Mouse (Mus musculus): ENCODE measurements around the gene Pth1r. TPM values are rescaled to one million over a fixed set of nuclear protein-coding genes. Genes with fewer than 3 reads are reported as not detected.
"Not testable (repeated sequence)": the region's sequence is repeated elsewhere in the genome, so short reads cannot be mapped to it uniquely, and the experiment has no call there.

The Pth1r gene
- polyA plus RNA-seq, 1 experiment from 2014 or later: 110 TPM

GRCm38 (mm10) chr9:110689261-110689779 is 57.6 kb downstream of the Pth1r start:
- Histone ChIP-seq H3K27me3 (no peaks in the 10 kb centered on the region), H3K27ac (no peak overlapping the region), H3K4me3 (no peak overlapping the region), H3K36me3 (peaks cover 10% of the 10 kb centered on the region; the same call in 1 of the 2 replicates), H3K4me1 (peaks cover 15% of the 10 kb centered on the region), H3K9ac (no peak overlapping the region), H3K4me2 (no peak overlapping the region), H3K9me3 (no peaks in the 10 kb centered on the region)
- WGBS: 91% methylated on average over 8 of the region's 8 CpGs
- no peak for ATAC-seq (ENCODE audit: insufficient number of reproducible peaks, low FRiP score, low TSS enrichment, low read depth)

- Histone ChIP-seq H3K36me3 (peaks cover 2% of the 10 kb centered on the region; the same call in 1 of the 2 replicates), H3K27ac (no peak overlapping the region), H3K9ac (no peak overlapping the region), H3K9me3 (no peaks in the 10 kb centered on the region), H3K4me3 (no peak overlapping the region), H3K27me3 (no peaks in the 10 kb centered on the region), H3K4me2 (no peak overlapping the region), H3K4me1 (peaks cover 29% of the 10 kb centered on the region)
- ATAC-seq (ENCODE audit: insufficient number of reproducible peaks, low FRiP score, low TSS enrichment, low read depth): no peak
- 77% methylated on average over 2 of the region's 2 CpGs for WGBS
These were observed 59.1 kb downstream of the Pth1r start for GRCm38 (mm10) chr9:110687846-110688245.

GRCm38 (mm10) chr9:110687061-110687460 is 59.9 kb downstream of the Pth1r start:
- Histone ChIP-seq H3K4me3 (no peak overlapping the region), H3K27ac (no peak overlapping the region), H3K36me3 (no peaks in the 10 kb centered on the region), H3K9me3 (no peaks in the 10 kb centered on the region), H3K9ac (no peak overlapping the region), H3K4me1 (peaks cover 29% of the 10 kb centered on the region), H3K27me3 (no peaks in the 10 kb centered on the region), H3K4me2 (no peak overlapping the region)
- 60% methylated on average over 5 of the region's 5 CpGs for WGBS
- no peak for ATAC-seq (ENCODE audit: insufficient number of reproducible peaks, low FRiP score, low TSS enrichment, low read depth)

GRCm38 (mm10) chr9:110686472-110686871 is 60.5 kb downstream of the Pth1r start:
- no peaks in the 10 kb centered on the region for H3K36me3 ChIP-seq
- no peak overlapping the region for H3K4me2 ChIP-seq
- ATAC-seq (ENCODE audit: insufficient number of reproducible peaks, low FRiP score, low TSS enrichment, low read depth): no peak
- no peaks in the 10 kb centered on the region for H3K27me3 ChIP-seq
- H3K27ac ChIP-seq: no peak overlapping the region
- no peaks in the 10 kb centered on the region for H3K9me3 ChIP-seq
- H3K4me3 ChIP-seq: no peak overlapping the region
- WGBS: 45% methylated on average over 3 of the region's 3 CpGs
- H3K9ac ChIP-seq: no peak overlapping the region
- H3K4me1 ChIP-seq: peaks cover 31% of the 10 kb centered on the region

- peak overlapping the region; percentile 28 for H3K27ac ChIP-seq
- no peak overlapping the region for H3K4me3 ChIP-seq
- ATAC-seq (ENCODE audit: insufficient number of reproducible peaks, low FRiP score, low TSS enrichment, low read depth): no peak
- no peaks in the 10 kb centered on the region for H3K27me3 ChIP-seq
- H3K4me2 ChIP-seq: no peak overlapping the region
- H3K9me3 ChIP-seq: no peaks in the 10 kb centered on the region
- H3K9ac ChIP-seq: no peak overlapping the region
- WGBS: 87% methylated on average over 5 of the region's 5 CpGs
- H3K36me3 ChIP-seq: no peaks in the 10 kb centered on the region
- peaks cover 31% of the 10 kb centered on the region for H3K4me1 ChIP-seq
These were observed 61.4 kb downstream of the Pth1r start for GRCm38 (mm10) chr9:110685591-110685990.

- H3K27me3 ChIP-seq: no peaks in the 10 kb centered on the region
- no peak overlapping the region for H3K9ac ChIP-seq
- ATAC-seq (ENCODE audit: insufficient number of reproducible peaks, low FRiP score, low TSS enrichment, low read depth): no peak
- H3K4me2 ChIP-seq: no peak overlapping the region
- H3K36me3 ChIP-seq: no peaks in the 10 kb centered on the region; the same call in 1 of the 2 replicates
- peak overlapping the region; percentile 28 for H3K27ac ChIP-seq
- no peak overlapping the region for H3K4me3 ChIP-seq
- 75% methylated on average over 8 of the region's 8 CpGs for WGBS
- no peaks in the 10 kb centered on the region for H3K9me3 ChIP-seq
- peaks cover 31% of the 10 kb centered on the region for H3K4me1 ChIP-seq
These were observed 61.8 kb downstream of the Pth1r start for GRCm38 (mm10) chr9:110685187-110685586.

- no peak for ATAC-seq (ENCODE audit: insufficient number of reproducible peaks, low FRiP score, low TSS enrichment, low read depth)
- 69% methylated on average over 6 of the region's 6 CpGs for WGBS
These were observed 62.7 kb downstream of the Pth1r start for GRCm38 (mm10) chr9:110684100-110684831.

GRCm38 (mm10) chr9:110683574-110684099 is 63.3 kb downstream of the Pth1r start:
- 47% methylated on average over 4 of the region's 4 CpGs for WGBS
- no peaks in the 10 kb centered on the region for H3K27me3 ChIP-seq
- H3K9me3 ChIP-seq: no peaks in the 10 kb centered on the region
- H3K36me3 ChIP-seq: no peaks in the 10 kb centered on the region; the same call in 1 of the 2 replicates
- H3K27ac ChIP-seq: peak overlapping the region; percentile 62
- no peak overlapping the region for H3K9ac ChIP-seq
- ATAC-seq (ENCODE audit: insufficient number of reproducible peaks, low FRiP score, low TSS enrichment, low read depth): no peak
- no peak overlapping the region for H3K4me2 ChIP-seq
- H3K4me3 ChIP-seq: no peak overlapping the region
- peaks cover 31% of the 10 kb centered on the region for H3K4me1 ChIP-seq

More at GRCm38 (mm10) chr9:110684100-110684831, 62.7 kb downstream of the Pth1r start:
- Histone ChIP-seq H3K4me3 (no peak overlapping the region), H3K27ac (peak overlapping the region; percentile 62), H3K27me3 (no peaks in the 10 kb centered on the region), H3K9me3 (no peaks in the 10 kb centered on the region), H3K9ac (no peak overlapping the region), H3K4me1 (peaks cover 31% of the 10 kb centered on the region), H3K36me3 (no peaks in the 10 kb centered on the region; the same call in 1 of the 2 replicates), H3K4me2 (no peak overlapping the region)

GRCm38 (mm10) chr9:110682697-110683096 is 64.2 kb downstream of the Pth1r start:
- H3K9ac ChIP-seq; H3K27ac ChIP-seq; H3K36me3 ChIP-seq; H3K4me3 ChIP-seq; ATAC-seq (ENCODE audit: insufficient number of reproducible peaks, low FRiP score, low TSS enrichment, low read depth); H3K9me3 ChIP-seq; H3K27me3 ChIP-seq; H3K4me2 ChIP-seq: not testable (repeated sequence)
- 86% methylated on average over 3 of the region's 3 CpGs for WGBS
- peaks cover 31% of the 10 kb centered on the region for H3K4me1 ChIP-seq

- peaks cover 31% of the 10 kb centered on the region for H3K4me1 ChIP-seq
- no peak overlapping the region for H3K9ac ChIP-seq
- H3K4me2 ChIP-seq: no peak overlapping the region
- no peak overlapping the region for H3K27ac ChIP-seq
- H3K36me3 ChIP-seq: no peaks in the 10 kb centered on the region; the same call in 1 of the 2 replicates
- WGBS: 44% methylated on average over 5 of the region's 5 CpGs
- no peaks in the 10 kb centered on the region for H3K9me3 ChIP-seq
- no peak for ATAC-seq (ENCODE audit: insufficient number of reproducible peaks, low FRiP score, low TSS enrichment, low read depth)
- H3K27me3 ChIP-seq: no peaks in the 10 kb centered on the region
- H3K4me3 ChIP-seq: no peak overlapping the region
These were observed 64.7 kb downstream of the Pth1r start for GRCm38 (mm10) chr9:110682255-110682654.

- ATAC-seq (ENCODE audit: insufficient number of reproducible peaks, low FRiP score, low TSS enrichment, low read depth): no peak
- Histone ChIP-seq H3K9ac (no peak overlapping the region), H3K27me3 (no peaks in the 10 kb centered on the region), H3K4me3 (no peak overlapping the region), H3K9me3 (no peaks in the 10 kb centered on the region), H3K4me1 (peaks cover 31% of the 10 kb centered on the region), H3K36me3 (no peaks in the 10 kb centered on the region; the same call in 1 of the 2 replicates), H3K4me2 (no peak overlapping the region), H3K27ac (no peak overlapping the region)
- WGBS: 67% methylated on average over 9 of the region's 9 CpGs
These were observed 65.1 kb downstream of the Pth1r start for GRCm38 (mm10) chr9:110681817-110682216.
